Mouse (Mus musculus): Measurements from ENCODE around the gene Ttc39a.
A peak's percentile ranks its signal among the peaks of the same experiment; 100 is the strongest.

Gene Ttc39a

DNA sequence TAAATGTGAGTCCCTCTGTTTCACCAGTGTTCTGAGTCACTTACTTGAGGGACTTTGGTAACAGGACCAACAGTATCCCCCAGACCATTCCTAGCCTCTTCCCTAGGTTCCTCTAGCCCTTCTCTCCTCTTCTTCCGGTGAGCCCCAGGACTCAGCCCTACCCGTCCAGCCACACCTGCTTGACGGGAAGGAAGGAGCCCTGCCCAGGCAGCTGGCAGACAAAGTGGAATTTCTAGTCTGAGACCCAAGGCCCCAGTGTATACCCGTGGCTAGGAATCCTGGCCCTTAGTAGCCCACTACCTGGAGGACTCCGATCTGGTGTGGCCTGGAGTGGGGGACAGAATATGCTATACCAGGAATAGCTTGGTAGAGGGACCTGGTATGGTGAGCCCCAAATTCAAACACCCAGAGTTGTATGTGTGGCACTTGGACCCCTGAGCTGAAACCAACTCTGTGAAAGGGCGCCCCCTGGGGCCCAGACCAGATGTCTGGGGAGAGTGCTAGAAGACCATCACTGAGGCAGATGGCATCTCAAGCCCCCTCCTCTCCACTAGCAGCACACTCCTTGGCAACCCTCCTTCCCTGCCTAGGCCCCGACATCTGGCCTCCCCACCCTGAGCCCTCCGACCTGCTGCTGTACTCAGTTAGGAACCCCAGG, 13.8 kb downstream of the Ttc39a start:
- no peak for DNase-seq (ENCODE audit: low spot score)

DNA sequence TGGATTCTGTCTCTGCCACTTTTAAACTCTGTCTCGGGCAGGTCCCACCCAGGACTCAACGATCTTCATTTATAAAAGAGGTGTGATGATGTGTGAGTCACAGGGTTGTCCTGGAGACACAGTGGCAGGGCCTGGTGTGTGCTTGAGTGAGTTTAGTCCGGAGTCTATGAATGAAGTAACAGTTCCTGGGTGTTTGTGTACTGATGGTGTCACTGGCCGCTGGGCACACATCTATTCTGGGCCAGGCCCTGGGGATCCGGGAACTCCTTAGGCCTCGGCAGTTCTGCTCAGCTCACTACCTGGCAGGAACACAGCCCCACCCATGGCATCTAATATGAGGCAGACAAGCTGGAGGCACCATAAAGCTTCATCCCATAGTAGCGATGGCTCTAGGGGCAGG, 15.2 kb downstream of the Ttc39a start:
- no peak for DNase-seq (ENCODE audit: low spot score)

DNA sequence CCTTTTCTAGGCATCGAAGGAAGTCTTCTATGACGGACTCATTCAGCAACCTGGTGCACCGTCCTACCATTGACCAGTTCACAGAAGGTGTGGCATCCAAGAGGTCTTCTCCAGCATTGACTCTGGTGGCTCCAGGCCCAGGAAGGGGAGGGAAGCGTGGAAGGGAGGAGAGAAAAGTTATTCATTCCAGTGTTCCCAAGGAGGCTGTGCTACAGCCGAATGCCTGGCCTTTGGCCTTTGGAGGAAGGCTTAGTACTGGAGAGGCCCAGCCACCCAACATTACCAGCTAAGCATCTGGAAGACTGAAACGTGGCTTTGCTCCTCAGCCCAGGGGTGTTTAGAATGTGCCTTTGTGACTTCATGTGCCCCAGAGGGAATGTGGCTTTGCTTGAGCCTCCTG, 16.0 kb downstream of the Ttc39a start:
- DNase-seq (ENCODE audit: low spot score): no peak

DNA sequence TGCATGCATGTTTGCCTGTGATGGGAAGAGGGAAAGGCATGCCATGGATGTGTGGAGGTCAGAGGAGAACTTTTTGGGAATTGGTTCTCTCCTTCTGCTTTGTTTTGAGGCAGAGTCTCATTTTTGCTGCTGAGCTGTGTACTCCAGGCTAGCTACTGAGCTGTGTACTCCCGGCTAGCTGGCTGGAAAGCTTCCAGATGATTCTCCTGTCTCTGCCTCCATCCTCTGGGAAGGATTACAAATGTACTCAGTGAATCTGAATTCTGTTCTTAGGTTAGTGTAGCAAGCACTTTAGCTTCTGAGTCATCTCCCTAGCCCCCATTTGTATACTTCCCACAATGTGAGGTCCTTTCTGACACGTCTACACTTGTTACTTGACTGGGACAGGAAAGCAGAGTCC, 17.0 kb downstream of the Ttc39a start:
- DNase-seq (ENCODE audit: low spot score): no peak

DNA sequence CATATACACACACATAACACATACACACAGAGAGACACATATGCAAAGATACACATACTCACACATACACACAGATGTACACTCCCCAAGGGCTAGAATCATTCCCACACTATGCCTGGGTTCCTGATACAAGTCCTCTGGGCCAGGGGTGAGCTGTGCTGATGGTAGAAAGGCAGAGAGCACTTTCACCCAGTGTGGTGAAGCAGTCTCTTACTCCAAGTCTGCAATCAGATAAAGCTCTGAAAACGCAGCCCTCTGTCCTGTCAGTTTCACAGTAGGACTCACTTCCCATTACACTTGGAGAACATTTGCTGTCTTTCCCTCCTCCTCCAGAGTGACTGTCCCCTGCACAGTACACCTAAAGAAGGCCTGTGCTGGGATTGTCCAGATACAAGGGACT, 20.6 kb downstream of the Ttc39a start:
- DNase-seq (ENCODE audit: low spot score): no peak

DNA sequence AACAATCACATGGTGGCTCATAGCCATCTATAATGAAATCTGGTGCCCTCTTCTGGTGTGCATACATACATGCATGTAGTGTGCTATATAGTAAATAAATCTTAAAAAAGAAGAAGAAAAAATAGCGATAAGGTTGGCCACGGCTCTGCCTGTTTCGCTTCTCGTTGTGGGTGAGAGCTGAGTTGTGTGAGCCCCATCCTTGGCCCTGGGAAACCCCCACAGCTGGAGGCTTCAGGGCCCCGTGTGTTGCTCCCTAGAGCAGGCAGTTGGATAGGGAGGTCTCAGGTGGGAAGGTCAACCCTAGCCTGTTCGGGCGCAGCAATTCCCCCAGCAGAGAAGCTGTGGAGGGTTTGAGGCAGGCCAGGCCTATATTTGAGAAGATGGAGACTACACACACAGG, 23.8 kb downstream of the Ttc39a start:
- no peak for DNase-seq (ENCODE audit: low spot score)

DNA sequence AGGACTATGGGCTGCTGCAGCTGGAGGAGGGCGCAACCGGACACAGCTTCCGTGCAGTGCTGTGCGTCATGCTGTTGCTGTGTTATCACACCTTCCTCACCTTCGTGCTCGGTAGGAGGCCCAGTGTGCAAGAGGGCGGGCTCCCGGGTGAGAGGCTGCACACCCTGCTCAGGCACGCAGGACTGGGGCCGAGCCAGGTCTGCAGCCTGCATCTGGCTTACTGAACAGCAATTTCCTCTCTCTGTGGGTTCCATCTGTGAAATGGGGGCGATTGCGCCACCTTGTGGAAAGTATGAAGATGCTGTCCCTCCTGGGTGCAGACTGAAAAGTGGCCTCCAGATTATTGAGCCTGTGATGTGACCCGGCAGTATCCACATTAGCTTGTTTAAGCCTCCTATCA, 24.4 kb downstream of the Ttc39a start:
- DNase-seq (ENCODE audit: low spot score): peak; percentile 79

DNA sequence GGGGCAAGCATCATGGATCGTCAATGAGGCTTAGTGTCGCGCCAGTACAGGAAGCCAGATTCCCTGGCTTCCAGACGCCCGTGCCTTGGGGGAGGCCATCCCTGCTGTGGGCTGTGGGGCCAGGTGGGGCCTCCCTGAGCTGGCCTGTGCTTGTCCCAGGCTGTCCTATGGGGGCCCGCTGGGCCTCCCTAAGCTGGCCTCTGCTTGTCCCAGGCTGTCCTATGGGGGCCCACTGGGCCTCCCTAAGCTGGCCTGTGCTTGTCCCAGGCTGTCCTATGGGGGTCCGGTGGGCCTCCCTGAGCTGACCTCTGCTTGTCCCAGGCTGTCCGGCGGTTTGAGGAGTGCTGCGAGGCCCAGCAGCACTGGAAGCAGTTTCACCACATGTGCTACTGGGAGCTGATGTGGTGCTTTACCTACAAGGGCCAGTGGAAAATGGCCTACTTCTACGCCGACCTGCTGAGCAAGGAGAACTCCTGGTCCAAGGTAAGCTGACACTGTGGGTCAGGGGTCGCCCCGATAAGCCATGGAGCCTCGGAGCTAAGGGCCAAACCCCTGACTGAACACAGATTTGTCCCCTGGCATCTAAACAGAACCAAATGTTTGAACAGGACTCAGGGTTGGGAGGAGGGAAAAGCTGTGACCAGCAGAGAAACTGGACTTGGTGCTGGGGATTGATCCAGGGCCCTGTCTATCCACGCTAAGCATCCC, 26.4 kb downstream of the Ttc39a start:
- no peak for DNase-seq (ENCODE audit: low spot score)

DNA sequence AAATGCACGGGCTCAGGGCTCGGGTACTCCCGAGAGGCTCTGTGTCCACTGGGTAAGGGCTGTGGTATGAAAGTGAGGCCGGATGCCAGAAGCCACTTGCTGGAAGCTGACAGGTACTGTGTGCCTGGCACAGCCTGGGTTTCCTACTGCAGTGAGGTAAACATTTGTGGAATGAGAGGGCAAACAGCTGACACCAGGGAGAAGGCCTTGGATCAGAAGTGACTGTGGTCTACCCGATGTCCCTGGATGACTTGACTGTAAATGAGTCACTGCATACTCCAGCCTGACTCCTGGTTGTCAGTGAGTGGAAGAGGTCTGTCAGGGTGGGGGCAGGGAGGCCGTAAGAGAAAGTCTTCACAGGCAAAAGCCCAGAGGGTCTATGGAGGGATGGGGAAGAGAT, 27.2 kb downstream of the Ttc39a start:
- no peak for DNase-seq (ENCODE audit: low spot score)

DNA sequence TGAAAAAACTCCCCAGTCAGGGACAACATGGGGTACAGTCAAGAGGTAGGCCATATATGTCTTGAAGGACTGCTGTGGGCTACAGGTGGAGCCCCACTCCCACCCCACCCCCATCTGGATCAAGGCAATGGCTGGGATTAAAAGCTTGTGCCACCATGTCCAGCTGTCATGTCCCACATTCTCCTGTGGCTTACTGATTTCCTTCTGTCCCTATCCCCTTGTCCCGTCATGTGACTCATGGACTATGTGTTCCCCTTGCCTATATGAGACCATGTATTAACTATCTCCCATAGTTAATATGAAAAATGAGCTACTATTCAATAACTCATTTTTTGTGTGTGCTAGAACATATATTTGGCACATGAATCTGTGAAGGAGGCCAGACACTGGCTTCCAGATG, 27.8 kb downstream of the Ttc39a start:
- DNase-seq (ENCODE audit: low spot score): no peak

DNA sequence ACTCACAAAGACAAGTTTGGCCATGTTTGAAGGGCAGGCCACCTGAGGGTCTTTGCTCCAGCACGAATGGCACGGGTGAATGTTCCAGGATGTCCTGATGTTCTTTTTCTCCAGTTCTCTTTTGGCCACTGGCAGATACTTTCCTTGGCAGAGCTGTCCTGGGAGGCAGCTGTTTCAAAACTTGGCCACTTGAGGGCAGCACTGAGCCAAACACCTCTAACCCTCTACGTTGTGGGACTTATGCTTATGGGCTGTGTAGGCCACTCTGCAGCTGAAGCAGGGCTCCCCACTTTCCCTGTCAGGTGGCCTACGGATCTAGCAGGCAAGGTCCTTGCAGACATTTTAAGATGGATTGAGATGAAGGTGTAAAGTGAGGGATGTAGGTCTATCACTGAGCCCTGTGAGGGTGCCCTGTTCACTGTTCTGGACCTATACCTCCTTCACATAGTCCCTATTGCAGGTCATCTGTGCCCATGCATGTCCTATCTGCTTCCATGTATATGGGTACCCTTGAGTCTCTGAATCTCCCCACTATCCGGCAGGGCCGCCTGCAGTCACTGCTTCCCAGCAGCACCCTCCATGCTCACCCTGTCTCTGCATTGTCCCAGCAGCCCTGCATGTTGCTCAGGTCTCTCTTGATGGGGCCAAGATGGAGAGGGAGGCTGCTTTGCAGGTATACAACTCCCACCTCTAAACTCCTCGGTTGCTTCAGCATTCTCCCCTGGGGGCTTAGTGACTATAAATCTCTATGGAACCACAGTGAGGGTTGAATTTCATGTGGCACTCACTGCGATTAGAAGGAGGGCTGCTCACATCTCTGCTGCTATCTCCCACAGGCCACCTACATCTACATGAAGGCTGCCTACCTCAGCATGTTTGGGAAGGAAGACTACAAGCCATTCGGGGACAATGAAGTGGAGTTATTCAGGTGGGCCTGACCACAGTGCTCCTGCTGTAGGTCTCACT, 31.8 kb downstream of the Ttc39a start:
- DNase-seq (ENCODE audit: low spot score): peak; percentile 87

DNA sequence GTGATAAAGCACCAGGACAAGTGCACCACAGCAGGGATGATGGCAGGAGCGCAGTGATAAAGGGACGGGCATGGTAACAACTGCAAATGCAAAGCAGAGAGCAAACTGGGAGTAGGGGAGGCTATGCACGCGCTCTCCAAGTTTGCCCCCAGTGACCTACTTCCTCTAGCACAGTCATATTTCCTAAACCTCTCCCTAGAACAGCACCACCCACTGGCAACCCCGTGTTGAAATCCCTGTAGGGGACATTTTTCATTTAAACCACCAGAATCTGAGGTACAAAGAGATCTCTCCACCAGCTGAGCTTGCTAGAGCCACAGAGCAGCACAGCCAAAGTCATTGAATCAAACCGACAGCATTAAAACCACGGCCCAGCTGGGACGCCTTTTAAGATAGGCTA, 32.7 kb downstream of the Ttc39a start:
- no peak for DNase-seq (ENCODE audit: low spot score)

DNA sequence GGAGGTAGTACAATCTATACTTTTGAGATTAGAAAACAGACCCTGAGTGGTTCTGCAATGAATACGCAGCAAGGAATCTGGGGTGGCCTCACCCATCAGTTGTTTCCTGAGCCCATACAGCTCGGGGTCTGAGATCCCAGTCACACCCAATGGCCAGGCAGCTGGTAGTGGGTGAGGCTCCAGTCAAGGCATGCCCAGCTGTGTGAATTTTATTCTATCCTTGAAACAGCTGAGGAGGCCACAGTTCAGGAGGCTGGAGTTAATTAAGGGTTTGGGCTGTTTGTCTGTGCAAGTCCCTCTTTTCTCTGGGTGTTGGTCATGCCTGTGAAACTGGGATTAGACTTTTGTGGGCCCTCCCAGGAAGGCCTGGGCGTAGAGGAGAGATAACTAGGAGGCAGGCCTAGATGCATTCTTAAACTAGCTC, 33.4 kb downstream of the Ttc39a start:
- peak; percentile 85 for DNase-seq (ENCODE audit: low spot score)

DNA sequence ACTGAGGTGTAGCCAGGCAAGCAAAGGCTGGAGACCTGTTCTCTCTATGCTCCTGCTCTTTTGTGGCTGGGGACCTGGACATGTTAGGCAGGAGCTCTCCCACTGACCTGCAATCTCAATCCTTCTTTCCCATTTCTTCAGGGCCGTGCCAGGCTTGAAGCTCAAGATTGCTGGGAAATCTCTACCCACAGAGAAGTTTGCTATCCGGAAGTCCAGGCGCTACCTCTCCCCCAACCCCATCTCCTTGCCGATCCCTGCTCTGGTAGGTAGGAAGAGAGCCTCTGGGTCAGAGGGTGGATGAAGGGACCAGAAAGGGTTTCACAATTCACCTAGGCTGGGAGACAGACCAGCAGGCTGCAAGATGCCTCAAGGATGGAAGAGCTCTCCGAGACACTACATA, 34.0 kb downstream of the Ttc39a start:
- no peak for DNase-seq (ENCODE audit: low spot score)

DNA sequence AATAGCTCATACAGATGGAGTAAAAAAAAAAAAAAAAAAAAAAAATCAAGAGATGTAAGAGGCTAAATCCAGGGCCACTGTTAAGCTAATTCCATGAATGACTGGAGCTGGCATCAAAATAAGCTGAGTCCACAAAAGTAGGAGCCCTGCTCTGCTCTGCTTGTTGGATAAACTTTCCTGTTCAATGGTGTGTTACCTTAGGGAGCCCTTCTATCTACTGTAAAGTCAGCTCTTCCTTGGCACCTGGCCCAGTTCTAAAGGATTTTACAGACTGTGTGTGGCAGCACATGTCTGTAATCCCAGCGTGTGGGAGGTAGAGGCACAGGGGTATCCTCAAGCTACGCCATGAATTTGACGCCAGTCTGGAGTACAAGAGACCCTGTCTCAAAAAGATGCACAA, 34.6 kb downstream of the Ttc39a start:
- no peak for DNase-seq (ENCODE audit: low spot score)

DNA sequence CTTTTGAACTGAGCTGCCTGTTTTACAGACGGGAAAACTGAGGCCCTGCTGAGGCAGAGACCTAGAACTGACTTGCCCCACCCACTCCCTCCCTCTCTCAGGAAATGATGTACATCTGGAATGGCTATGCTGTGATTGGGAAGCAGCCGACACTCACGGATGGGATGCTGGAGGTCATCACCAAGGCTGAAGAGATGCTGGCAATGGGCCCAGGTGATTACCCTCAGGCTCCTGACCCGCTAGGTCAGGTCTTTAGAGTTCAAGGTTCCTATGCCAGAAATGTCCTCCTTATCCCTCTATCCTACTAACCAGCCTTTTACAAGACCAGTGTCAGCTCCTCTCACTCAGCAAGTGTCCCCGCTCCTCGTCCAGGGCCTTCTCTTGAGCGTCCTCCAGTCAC, 35.7 kb downstream of the Ttc39a start:
- DNase-seq (ENCODE audit: low spot score): no peak

DNA sequence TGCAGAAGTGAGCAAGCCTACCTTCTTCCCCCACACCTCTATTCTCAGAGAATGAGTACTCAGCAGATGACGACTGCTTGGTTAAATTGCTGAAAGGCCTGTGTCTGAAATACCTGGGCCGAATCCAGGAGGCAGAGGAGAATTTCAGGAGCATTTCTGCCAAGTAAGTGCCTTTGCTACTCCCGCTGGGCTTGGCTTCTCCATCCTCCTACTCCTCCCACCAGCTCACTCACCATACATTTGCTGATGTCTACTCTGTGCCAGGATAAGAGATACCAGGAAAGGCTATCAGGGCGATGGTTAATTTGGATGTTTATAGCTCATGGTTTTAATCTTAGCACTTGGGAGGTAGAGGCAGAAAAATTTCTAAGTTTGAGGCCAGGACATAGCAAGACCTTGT, 36.2 kb downstream of the Ttc39a start:
- DNase-seq (ENCODE audit: low spot score): no peak

DNA sequence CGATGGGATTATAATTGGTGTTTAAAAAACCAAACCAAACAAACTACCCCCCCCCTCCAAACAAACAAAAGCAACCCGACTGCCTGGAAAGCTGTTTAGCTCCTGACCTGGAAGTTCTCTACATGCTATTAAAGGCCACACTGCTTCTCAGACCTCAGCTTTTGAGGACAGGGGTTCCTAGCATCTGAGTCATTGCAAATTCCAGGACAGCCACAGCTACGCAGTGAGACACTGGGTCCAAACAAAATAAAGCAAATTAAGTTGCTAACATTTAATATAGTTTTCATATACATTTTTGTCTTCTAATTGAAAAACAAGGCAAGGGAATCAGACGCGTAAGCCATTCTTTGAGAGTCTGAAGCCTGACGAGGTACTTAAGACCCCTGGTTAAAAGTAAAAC, 38.0 kb downstream of the Ttc39a start:
- DNase-seq (ENCODE audit: low spot score): no peak

DNA sequence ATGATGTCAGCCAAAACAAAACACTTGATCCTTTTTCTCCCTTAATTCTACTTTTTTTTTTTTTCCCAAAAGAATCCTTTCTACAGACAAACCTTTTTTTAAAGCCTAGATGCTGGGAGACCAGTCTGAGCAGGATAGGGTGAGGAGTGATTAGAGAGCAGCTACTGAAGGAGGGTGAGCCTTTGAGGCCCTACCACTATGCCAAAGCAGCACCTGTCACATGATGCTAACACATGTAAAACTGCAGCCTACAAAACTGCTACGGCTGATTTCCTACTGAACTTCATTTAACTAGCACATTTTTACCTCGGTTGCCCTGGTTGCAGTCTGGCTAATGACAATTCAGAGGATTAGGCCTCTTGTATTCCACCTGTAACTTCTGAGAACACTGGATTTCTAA, 38.5 kb downstream of the Ttc39a start:
- DNase-seq (ENCODE audit: low spot score): no peak

DNA sequence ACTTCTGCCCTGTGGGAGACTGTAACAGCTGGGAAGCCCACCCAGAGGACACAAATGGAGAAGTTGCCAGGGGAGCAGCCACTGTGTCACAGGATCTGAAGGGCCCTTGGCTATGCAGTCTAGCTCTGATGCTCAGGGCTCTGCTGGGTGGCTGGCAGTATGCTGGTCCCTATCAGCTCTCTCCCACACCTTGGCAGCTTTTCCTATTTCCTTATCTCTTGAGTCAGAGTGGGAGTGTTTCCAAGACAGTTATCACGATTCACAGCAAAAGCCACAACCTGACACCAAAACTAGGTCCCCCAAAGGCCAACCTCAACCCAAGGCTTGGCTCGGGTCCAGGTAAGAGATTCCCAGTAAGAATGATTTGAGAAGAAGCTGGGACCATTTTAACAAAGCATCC, 39.0 kb downstream of the Ttc39a start:
- DNase-seq (ENCODE audit: low spot score): peak; percentile 88

DNA sequence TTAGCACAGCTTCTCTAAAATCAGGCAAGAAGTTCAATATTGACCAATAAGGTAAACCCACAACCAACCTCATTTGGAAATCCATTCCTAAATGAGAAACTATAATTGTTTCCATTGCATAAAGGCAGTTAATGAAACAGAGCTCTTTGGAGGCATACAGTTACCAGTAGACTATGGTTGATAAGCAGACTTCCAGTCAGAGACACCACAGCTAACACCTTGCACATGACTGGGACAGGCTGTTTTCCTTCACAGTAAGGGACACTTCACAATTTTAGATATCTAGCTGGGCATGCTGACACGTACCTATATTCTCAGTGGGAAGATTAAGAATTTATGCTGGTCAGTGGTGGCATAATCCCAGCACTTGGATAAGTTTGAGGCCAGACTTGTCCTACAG, 39.5 kb downstream of the Ttc39a start:
- no peak for DNase-seq (ENCODE audit: low spot score)

DNA sequence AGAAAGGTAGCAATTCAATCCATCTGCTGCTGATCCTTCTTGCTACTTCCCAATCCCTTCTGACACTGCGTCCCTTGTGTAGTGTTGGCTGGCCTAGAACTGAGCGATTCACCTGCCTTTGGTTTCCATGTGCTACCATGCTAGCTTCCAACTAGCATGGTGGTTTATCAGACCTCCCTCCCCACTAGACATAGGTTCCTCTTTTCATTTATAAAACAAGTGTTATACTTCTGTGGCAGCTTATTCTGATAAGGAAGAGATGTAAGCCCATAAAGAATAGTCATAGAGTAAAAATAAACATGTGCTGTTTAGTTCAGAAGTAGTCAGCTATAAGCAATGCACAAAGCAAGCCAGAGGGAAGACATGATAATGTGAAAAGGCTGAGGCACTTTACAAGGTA, 42.1 kb downstream of the Ttc39a start:
- no peak for DNase-seq (ENCODE audit: low spot score)

DNA sequence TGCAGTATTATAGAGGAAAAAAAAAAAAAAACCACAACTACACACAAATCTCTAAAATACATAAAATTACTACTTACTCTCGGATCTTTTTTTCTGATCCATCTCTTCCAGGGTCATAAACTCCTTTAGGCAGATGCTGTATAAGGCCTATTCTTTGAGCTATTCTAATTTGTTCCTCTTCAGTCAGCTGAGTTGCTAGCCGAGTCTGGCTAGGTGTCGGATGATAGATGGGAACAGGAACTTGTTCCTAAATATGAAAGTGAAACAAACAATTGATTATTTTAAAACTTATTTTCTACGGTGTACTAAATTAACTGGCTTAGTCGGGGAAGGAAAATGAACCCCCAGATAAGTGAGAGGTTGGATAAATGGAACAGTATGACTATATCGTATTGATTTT, 50.4 kb downstream of the Ttc39a start:
- DNase-seq (ENCODE audit: low spot score): no peak

All from c-Kit-positive CD71-positive TER-119-positive erythroid progenitor cells, embryonic 14.5 days (primary cell).